Mouse (Mus musculus) urinary bladder, adult 2 months (tissue): ENCODE measurements around the gene Hspb9. TPM values are rescaled to one million over a fixed set of nuclear protein-coding genes. Genes with fewer than 3 reads are reported as not detected.

ENCODE experiments used
- DNase-seq: peaks from one replicate; pipeline ENCODE4 v3.0.0; 2022; ENCODE audit warnings: low spot score
- polyA plus RNA-seq: library from polyadenylated mRNA; depleted of rRNA; stranded (reverse); fragments of >200 nt; gene quantifications from 2 replicates; pipeline ENCODE4 v1.2.3, GENCODE M21; 2012; rRNA removed

Gene Hspb9
- polyA plus RNA-seq, result 0.11 and 0.37 TPM in 2 replicates

DNA sequence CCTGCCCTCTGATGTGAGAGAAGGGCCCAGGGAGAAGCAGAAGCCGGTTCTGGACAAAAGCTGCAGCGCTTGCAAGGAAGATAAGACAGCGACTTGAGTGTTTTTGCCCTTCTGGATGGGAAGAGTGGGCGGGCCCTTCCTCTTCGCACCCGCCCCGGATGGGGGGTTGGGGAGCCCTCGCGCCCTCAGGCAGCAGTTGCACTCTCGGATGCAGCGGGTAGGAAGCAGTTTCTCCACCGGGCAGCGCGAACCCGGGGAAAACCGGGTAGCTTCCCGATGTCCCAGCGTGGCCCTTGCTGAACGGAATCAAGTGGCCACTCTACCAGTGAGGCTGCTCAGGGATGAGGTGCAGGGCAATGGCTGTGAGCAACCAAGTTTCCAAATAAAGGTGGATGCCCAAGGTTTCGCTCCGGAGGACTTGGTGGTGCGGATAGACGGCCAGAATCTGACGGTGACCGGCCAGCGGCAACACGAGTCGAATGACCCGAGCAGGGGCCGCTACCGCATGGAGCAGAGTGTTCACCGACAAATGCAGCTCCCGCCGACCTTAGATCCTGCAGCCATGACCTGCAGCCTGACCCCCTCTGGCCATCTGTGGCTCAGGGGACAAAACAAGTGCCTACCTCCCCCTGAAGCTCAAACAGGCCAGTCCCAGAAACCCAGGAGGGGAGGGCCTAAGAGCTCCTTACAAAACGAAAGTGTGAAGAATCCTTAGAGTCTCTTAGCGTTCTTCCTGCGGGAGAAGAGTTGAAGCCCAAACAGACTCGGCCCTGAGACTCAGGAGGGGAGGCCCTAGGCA lies at the start of gene Hspb9:
Gene Hspb9, plus strand, starts transcription at position 116 of the 799 bp plus-strand sequence.
- DNase-seq, result no peak

DNA sequence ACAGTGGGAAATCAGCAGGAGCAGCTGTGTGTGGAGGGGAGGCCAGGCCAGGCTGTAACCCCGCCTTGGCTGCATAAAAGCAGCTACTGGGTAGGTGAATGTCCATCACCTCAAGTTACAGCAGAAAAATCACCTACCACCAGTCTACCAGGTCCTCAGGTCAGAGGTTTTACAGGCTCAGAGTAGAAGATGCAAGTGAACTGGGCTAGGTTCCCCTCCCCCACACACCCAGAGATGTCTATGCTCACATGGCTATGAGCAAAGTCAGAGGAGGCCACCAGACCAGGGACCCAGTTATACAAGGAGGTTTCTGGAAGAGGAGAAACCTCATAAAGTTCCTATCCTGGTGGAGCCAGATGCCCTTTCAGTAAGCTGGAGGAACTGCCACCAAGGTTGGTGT lies 42.6 kb upstream of the Hspb9 start:
- DNase-seq, result no peak

DNA sequence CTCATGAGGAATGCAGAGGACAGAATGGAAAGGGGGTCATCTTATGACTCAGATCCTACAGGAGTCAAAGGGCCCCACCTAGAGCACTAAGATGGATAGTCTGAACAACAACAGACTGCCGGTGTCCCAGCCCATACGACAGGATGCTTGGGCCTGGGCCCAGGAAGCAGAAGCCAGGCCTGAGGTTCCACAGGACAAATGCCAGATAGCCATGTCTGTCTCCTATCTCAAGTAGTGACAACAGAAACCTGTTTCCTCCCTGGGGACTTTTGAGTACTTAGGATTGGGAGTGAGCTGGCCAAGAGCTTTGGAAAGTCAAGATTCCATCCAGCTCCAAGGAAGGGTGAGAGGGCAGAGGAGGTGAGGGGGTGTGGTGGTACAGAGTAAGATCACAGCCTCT lies 41.7 kb upstream of the Hspb9 start:
- DNase-seq, result no peak

DNA sequence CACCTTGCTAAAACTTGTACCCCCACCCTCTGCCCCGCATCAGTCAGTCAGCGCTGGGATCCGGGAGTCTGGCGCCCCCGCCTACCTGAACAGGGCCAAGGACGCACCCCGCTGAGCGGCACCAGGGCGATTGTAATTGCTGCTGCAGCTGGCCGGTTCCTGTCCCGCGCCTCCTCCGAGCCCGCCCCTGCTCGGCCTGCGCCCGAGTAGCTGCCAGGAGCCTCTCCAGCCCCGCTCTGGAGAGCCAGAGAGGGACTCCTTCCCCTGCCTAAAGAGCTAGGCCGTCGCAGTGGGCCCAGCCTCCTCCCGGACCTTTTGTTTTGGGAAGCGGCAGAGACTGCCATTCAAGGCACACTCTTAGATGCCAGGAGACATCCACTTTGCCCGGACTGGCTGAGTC lies 40.5 kb upstream of the Hspb9 start:
- DNase-seq, result no peak

DNA sequence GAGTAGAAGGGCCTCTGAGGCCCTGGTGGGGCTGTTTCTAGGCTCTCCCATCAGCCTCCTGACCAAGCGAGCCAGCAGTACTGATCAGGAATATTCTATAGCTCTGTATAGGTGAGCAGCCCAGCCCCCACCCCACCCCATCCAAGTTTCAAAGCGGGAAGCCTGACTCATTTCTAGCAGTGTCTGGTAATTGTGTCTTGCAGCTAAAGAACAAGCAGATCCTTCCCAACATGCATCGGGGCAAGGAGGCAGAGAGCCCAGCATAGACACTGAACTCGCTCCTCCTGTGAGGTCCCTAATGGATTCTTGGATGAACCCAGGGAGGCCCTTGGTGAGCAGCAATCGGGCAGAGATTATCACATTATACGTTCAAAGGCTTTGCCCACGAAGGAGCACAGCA lies 35.8 kb upstream of the Hspb9 start:
- no peak for DNase-seq

DNA sequence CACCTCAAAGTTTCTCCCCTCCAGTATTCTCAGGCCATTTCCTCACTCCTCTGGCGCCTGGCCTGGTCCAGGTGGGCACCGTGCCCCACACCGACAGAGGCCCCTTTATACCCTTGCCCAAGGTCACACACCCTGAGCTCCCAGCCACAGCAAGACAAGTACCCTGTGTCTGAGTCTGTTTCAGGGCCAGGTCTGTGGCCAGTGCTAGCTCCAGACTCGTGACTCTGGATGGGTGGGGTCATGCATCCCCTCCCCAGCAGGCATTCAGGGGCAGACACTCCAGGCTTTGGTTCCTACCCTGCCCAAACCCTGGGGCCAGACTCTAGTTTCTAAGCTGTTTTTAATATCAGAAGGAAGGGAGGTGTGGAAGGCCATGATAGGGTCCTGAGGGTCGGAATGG lies 31.8 kb upstream of the Hspb9 start:
- no peak for DNase-seq

DNA sequence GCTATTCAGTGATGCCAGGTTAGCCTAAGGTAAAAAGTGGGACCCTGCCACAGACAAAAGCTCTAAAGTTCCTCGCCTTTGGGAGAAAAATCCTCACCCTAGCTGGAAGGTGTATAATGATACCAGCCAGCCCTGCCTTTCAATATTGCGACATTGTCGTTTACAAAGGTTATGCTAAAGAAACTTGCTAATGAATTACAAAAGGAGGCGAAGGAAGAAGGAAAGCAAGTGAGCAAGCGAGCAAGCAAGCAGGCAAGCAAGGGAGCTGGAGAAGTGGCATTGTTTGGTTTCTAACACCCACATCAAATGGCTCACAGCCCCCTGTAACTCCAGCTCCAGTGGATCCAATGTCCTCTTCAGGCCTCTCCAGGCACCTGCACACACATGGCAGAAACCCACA lies 31.1 kb upstream of the Hspb9 start:
- DNase-seq, result no peak

DNA sequence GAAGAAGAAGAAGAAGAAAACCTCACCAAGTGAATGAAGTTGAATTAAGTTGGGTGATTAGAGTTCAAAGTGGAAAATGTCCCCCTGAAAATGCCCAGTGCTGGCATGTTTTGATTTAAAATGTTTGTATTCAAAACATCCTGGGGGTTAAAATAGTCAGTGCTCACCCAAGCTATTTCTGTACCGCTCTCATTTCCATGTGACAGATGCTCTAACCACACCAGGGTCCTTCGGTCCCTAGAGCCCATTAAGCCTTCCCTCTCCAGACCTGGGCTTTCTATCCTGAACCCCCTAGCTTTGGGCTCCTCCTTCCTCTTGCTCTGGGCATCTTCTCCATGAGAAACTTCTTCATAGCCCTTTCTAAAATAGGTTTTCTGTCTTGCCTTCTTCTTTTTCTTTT lies 29.6 kb upstream of the Hspb9 start:
- no peak for DNase-seq

DNA sequence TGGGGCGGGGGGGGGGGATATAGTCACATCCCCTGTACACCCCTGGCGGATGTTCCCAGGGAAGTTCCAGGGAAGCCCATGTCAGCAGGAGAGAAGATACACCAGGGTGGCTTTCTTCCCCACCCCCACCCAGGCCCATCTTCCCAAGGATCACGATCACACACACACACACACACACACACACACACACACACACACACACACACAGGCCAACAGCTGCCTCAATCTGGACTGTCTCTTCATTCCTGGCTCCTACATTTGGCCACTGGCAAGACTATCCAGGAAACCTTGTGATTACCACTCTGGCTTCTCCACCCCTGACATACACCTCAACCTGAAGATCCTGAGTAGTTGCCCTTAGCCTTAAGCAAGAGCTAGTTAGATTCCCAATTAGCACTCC lies 28.3 kb upstream of the Hspb9 start:
- DNase-seq, result no peak

DNA sequence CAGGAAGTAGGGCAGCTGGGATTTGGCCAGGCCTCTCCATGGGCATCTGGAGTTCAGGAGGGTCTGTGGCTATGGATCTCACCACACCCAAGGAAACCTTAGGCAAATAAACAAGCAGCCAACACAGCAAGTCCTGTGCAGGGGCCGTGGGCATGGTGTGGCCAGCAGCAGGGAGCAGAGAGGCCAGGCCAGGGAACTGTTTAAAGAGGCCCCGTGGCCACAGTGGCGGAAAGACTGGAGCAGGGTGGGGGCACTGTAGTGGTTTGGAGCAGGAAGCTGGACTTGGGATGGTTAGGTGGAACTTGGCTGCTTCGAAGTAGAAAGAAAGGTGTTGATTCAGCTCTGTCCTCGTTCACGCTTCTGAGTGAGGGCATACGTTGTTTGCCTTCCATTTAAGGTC lies 26.4 kb upstream of the Hspb9 start:
- no peak for DNase-seq

DNA sequence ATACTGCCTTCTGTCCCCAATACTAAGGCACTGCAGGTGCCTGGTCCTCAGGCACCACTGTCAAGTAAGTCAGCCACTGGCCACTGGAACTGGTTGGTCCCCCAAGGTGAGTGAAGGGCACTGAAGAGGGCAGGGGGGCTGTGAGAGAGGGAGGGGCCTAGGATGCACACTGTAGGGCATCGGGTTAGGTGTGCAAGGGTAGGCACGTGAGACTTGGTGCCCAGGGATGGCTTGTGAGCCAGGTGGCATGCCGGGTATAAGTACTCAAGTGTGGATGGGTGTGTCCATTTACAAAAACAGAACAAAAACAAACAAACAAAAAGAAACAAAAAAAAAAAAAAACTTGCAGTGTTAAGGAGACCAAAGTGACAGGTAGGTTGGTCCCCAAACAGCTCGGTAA lies 25.2 kb upstream of the Hspb9 start:
- no peak for DNase-seq

DNA sequence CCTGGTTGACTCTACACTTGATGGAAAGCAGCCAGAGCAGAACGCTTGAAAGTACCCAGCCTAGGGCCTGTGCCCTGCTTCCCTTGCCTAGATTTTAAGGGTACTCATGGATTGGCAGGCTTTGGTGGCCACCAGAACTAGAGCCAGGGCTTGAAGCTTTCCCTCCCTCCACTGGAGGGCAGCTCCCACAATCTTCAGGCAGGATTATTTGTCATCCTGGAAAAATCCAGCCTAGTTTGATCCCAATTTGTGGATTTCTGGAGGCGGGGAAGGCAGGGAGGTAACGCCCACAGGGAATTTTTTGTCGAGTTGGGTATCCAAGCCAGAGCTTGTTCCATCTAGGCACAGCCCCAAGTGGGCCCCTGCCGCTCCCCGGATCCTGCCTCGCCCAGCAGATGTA lies 23.3 kb upstream of the Hspb9 start:
- no peak for DNase-seq

DNA sequence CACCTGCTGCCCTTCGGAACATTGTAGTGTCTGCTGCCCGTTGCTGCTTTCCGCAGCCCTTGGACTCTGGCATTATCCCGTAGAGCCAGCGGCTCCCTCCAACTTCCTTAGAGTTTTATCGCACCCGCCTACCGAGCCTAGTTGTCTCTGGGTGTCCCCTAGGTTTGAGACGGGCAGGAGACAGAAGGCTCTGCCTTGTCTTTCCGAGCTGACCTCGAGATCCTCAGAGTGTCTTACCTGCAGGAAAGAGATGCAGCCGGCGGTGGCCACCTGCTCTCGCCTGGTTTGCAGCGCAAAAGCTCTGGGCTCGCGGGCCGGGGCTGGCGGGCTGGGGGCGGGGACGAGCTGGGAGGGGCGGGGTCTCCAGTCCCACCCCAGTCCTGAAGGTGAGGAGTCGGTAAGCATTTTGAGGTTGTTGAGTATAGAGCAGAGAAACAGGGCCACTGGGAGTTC lies 21.5 kb upstream of the Hspb9 start, which contains the start of gene Zfp385c:
Gene Zfp385c, minus strand, starts transcription at position 292 of the 453 bp plus-strand sequence.
- DNase-seq, result no peak

DNA sequence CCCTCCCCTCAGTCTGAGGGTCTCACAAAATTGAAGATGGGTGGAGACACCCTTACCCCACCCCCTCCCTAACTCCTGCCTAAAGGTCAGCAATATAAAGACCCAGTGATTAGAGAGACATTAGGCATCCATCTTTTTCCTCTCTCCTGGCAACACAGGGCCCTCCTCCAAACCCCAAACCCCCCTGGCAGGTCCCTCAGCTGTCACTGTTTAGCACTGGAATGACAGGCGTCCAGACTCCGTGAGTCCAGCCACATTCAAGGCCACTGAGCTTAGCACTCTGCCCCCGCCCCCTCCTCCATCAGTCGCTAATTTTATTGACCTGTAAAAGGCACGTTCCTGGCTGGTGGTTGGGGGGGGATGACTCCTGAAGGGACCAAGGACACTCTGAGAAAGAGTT lies 20.5 kb upstream of the Hspb9 start:
- no peak for DNase-seq

DNA sequence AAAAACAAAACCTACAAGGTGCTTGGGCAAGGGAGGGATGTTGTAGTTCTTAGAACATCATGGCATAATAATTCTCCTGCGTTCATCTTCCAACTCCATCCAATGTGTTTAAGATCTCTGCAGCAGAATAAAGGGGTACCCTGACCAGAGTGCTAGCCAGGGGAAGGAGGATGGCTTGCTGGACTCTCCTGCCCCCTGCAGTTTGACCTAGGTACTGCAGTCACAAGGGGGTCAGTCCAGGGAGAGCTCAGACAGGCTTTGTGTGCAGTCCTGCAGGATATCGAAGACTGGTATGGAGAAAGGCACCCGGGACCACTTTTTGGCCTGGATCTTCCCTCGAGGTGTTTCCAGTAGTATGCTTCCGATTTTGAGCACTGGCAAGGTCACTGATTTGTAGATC lies 18.7 kb upstream of the Hspb9 start:
- DNase-seq, result peak; percentile 56

DNA sequence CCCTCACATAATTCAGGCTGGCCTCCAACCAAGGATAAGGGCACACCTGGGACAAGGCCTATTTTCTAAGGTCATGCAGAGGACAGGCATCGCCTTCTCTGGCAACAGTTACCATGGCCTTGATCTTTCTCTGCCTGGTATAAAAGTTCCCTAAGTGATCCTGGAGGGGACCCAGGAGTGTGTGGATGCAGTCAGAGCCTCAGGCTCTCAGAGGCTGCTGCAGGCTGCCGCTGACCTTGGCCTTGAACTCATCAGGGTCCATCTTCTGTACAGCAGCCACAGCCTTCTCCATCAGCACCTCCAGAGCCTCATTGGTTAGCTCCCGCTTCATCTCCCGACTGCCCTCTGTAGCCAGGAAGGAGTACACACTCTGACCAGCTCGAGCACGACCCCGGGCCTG lies 15.7 kb upstream of the Hspb9 start:
- DNase-seq, result no peak

DNA sequence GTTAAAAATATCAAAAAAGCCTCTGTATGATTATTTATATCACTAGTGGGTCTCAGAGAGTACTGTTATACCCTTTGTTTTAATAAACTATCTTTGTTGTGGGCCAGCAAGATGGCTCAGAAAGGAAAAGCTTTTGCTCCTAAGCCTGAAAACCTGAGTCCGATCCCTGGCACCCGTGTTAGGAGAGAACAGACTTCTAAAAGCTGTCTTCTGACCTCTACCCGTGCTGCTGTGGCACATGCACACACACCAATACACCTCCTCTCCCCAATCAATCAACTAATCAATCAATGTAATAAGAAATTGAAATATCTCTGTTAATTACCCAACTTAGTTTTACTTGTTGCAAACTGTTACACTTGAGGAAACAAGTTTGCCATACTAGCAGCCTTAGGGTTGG lies 12.9 kb upstream of the Hspb9 start:
- no peak for DNase-seq

DNA sequence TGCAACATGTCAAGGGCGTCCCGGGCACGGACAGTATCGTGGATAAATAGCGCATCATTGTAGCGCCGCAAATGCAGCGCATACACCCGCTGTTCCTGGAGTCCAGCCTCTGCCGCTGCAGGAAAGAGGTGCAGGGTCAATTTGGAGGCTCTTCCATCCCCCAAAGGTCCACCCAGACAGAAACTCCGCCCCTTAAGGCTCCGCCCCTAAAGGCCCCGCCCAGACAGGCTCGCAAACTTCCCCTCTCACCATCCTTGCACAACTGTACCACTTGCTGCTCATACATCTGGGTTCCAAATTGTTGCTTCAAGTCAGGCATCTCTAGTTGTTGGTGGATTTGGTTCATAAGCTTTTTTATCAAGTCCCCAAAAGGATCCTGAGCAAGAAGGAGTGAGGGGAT lies 12.3 kb upstream of the Hspb9 start:
- no peak for DNase-seq

DNA sequence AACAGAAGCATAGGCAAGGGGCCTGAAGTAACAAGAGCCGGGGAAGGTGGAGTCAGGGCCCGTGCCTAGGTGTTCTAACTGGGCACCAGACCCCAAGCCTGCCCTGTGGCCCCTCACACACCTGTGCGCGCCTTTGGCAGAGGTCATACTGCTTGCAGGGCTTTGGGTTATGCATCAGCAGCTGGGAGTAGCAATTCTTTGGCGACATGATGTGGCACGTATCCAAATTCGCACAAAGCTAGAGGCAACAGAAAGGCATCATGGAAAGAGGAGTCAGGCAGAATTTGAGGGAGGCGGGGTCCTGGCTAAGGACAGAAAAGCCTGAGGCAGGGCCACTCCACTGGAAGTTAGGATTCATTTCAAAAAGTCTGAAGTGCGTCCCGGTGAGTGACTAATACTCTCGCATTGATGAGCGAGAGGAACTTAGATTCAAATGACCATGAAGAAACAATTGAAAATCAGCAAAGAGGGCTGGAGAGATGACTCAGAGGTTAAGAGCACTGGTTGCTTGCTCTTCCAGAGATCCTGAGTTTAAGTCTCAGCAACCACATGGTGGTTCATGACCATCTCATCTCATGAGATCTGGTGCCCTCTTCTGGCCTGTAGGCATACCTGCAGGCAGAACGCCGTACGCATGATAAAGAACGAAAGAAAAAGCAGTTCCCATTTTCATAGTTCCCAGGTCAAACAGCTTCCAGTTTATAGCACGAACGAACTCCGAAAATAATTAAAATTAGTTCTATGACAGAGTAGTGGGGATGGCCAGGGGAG lies 11.4 kb upstream of the Hspb9 start:
- no peak for DNase-seq

DNA sequence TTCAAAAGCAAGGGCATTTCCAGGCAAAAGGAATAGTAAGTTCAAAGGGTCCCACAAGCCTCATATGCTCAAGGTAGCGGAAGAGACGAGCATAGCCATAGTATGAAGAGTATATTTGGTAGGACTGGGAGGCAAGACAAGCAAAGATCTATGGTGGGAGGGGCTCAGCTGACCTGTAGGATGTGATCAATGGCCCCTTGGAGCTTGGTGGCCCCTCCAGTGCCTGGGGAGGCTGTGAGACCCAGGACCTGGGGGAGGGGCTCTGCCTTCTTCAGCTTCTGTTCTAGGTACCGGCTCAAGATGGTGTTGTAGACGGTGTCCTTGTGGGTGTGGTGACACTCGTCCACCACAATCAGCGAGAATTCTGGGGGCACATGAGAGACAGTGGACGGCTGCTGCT lies 10.7 kb upstream of the Hspb9 start:
- DNase-seq, result no peak

DNA sequence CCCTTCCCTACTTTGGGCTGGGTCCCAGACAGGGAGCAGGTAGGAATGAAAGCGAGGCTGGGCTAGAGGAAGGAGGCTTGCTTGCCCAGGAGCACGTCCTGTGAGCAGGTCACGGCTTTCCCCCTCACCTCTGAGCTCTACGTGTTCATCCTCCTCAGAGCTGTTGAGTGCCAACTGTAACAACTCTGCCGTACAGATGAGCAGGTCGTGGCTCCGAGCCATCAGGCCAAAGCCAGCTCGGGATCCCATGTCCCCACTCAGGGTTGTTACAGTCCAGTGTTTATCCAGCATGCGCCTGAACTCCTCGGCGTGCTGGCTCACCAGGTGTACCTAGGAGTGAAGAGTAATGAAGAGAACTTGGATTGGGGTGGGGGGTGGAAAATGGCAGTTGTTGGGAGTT lies 10.3 kb upstream of the Hspb9 start:
- no peak for DNase-seq

DNA sequence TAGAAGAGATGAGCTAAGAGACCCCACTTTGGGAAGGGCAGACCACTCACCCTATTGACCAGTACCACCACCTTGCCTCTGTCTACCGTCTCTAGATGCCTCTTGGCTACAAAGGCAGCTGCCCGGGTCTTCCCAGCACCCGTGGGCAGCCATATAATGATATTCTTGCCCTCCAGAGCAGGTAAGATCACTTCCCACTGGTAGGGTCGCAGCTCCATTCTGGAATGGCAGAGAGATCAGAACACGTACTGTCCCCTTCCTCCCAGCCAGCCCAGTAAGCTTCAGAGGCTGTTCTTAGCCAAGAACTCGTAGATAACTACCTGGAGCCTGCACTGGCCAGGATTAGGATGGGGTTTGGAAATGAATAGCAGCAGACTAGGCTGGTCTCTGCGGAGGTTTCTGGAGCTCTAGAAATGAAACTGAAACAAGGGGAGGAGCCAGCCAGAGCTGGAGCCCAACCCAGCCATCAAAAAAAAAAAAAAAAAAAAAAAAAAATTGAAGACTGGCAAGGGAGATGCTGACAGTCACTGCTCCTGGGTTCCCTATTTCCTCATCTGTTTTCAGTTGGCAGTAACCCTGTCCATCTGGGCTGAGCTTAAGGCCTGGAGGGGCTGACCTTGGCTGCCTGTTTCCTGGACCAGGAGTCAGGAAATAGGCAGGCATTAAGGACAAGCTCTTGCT lies 9.7 kb upstream of the Hspb9 start, which contains the start of gene Dhx58:
Gene Dhx58, minus strand, starts transcription at position 421 of the 681 bp plus-strand sequence.
- DNase-seq, result no peak
